Mouse (Mus musculus): ENCODE results near the gene Slc25a35. TPM values are rescaled to one million over a fixed set of nuclear protein-coding genes. Genes with fewer than 3 reads are reported as not detected.

Slc25a35 gene
- polyA plus RNA-seq, 1 experiment from 2014 or later, result 1.5 TPM

GRCm38 (mm10) chr11:69015644-69016441 is 47.9 kb downstream of the Slc25a35 start, which contains the start of gene Ctc1:
TSS of gene Ctc1 (plus strand) at chr11:69015911.
- H3K9ac ChIP-seq (ENCODE audit: low read depth, low read length), result peak within 1 kb of the TSS; percentile 98
- peak within 1 kb of the TSS; percentile 74 for H3K4me3 ChIP-seq (ENCODE audit: low read depth, low read length)
- H3K36me3 ChIP-seq (ENCODE audit: control insufficient read depth, insufficient read depth, low read length), result no peaks in the 10 kb centered on the region
- peak; percentile 94 for ATAC-seq (replicated peaks; ENCODE audit: insufficient number of reproducible peaks, low FRiP score, low TSS enrichment)
- H3K27me3 ChIP-seq (ENCODE audit: control insufficient read depth, insufficient read depth, low read length), result no peaks in the 10 kb centered on the region
- peak within 1 kb of the TSS; percentile 93 for H3K27ac ChIP-seq (ENCODE audit: low read depth, low read length)
- peaks cover 11% of the 10 kb centered on the region for H3K4me1 ChIP-seq (ENCODE audit: control insufficient read depth, insufficient read depth, low read length)
- H3K4me2 ChIP-seq, result peak within 1 kb of the TSS; percentile 72
- H3K9me3 ChIP-seq (replicated peaks; ENCODE audit: control insufficient read depth, low read length), result no peaks in the 10 kb centered on the region
- WGBS (ENCODE audit: insufficient replicate concordance), result 3% methylated on average over 38 of the region's 38 CpGs

- H3K27me3 ChIP-seq (ENCODE audit: control insufficient read depth, insufficient read depth, low read length), result no peaks in the 10 kb centered on the region
- peaks cover under 1% of the 10 kb centered on the region; the same call in 1 of the 2 replicates for H3K36me3 ChIP-seq (ENCODE audit: control insufficient read depth, insufficient read depth, low read length)
- no peak overlapping the region; the same call in 1 of the 2 replicates for H3K27ac ChIP-seq (ENCODE audit: low read depth, low read length)
- H3K4me1 ChIP-seq (ENCODE audit: control insufficient read depth, insufficient read depth, low read length), result peaks cover 8% of the 10 kb centered on the region
- peak overlapping the region; percentile 98 for H3K9ac ChIP-seq (ENCODE audit: low read depth, low read length)
- peak overlapping the region; percentile 72 for H3K4me2 ChIP-seq
- no peaks in the 10 kb centered on the region for H3K9me3 ChIP-seq (replicated peaks; ENCODE audit: control insufficient read depth, low read length)
- peak overlapping the region; percentile 74 for H3K4me3 ChIP-seq (ENCODE audit: low read depth, low read length)
- 59% methylated on average over 3 of the region's 3 CpGs for WGBS (ENCODE audit: insufficient replicate concordance)
- no peak for ATAC-seq (replicated peaks; ENCODE audit: insufficient number of reproducible peaks, low FRiP score, low TSS enrichment)
These were observed 48.8 kb downstream of the Slc25a35 start for GRCm38 (mm10) chr11:69016755-69017154.

GRCm38 (mm10) chr11:69020691-69021090 is 52.8 kb downstream of the Slc25a35 start:
- Histone ChIP-seq H3K36me3 (ENCODE audit: control insufficient read depth, insufficient read depth, low read length) (peaks cover 27% of the 10 kb centered on the region), H3K27me3 (ENCODE audit: control insufficient read depth, insufficient read depth, low read length) (no peaks in the 10 kb centered on the region), H3K9me3 (replicated peaks; ENCODE audit: control insufficient read depth, low read length) (no peaks in the 10 kb centered on the region), H3K27ac (ENCODE audit: low read depth, low read length) (no peak overlapping the region), H3K9ac (ENCODE audit: low read depth, low read length) (no peak overlapping the region), H3K4me3 (ENCODE audit: low read depth, low read length) (no peak overlapping the region), H3K4me2 (no peak overlapping the region), H3K4me1 (ENCODE audit: control insufficient read depth, insufficient read depth, low read length) (peaks cover 6% of the 10 kb centered on the region)
- no peak for ATAC-seq (replicated peaks; ENCODE audit: insufficient number of reproducible peaks, low FRiP score, low TSS enrichment)

Small RNAs within 50 kb of the gene (microRNA-seq; reads per million reads assigned to microRNA genes)
- gene Mir3062 (ENCODE audit: borderline number of aligned reads), result 14.1 reads per million, percentile 47 among the genes with 10 or more reads in this experiment

Other genes starting within 250 kb of the Slc25a35 start
- gene Ndel1, start 96.3 kb upstream of the Slc25a35 start, polyA plus RNA-seq (2014; fragmentation: Nextera tagmentation; extraction: Ambion mirVana), result 52.5 and 59.9 TPM in 2 replicates
- 0.11 and 0.18 TPM in 2 replicates for gene Rnf222, start 79.6 kb upstream of the Slc25a35 start, polyA plus RNA-seq (2014; fragmentation: Nextera tagmentation; extraction: Ambion mirVana)
- gene Rpl26, start 66.5 kb upstream of the Slc25a35 start, polyA plus RNA-seq (2014; fragmentation: Nextera tagmentation; extraction: Ambion mirVana), result 719 and 795 TPM in 2 replicates
- not detected in 2 replicates for gene Odf4, start 41.0 kb upstream of the Slc25a35 start, polyA plus RNA-seq (2014; fragmentation: Nextera tagmentation; extraction: Ambion mirVana)
- 9.0 and 12.3 TPM in 2 replicates for gene Arhgef15, start 10.7 kb upstream of the Slc25a35 start, polyA plus RNA-seq (2014; fragmentation: Nextera tagmentation; extraction: Ambion mirVana)
- gene Rangrf, start 7.1 kb downstream of the Slc25a35 start, polyA plus RNA-seq (2014; fragmentation: Nextera tagmentation; extraction: Ambion mirVana), result 67.0 and 70.6 TPM in 2 replicates
- gene Pfas, start 40.3 kb downstream of the Slc25a35 start, polyA plus RNA-seq (2014; fragmentation: Nextera tagmentation; extraction: Ambion mirVana), result 17.3 and 24.0 TPM in 2 replicates
- gene Ctc1, start 47.8 kb downstream of the Slc25a35 start, polyA plus RNA-seq (2014; fragmentation: Nextera tagmentation; extraction: Ambion mirVana), result 41.3 and 48.3 TPM in 2 replicates
- 89.2 and 89.6 TPM in 2 replicates for gene Aurkb, start 77.5 kb downstream of the Slc25a35 start, polyA plus RNA-seq (2014; fragmentation: Nextera tagmentation; extraction: Ambion mirVana)
- 7.7 and 9.8 TPM in 2 replicates for gene Borcs6, start 91.6 kb downstream of the Slc25a35 start, polyA plus RNA-seq (2014; fragmentation: Nextera tagmentation; extraction: Ambion mirVana)
- gene Tmem107, start 102.7 kb downstream of the Slc25a35 start, polyA plus RNA-seq (2014; fragmentation: Nextera tagmentation; extraction: Ambion mirVana), result 26.4 and 28.2 TPM in 2 replicates
- 89.7 and 94.7 TPM in 2 replicates for gene Vamp2, start 120.4 kb downstream of the Slc25a35 start, polyA plus RNA-seq (2014; fragmentation: Nextera tagmentation; extraction: Ambion mirVana)
- 6.2 and 6.3 TPM in 2 replicates for gene Per1, start 127.1 kb downstream of the Slc25a35 start, polyA plus RNA-seq (2014; fragmentation: Nextera tagmentation; extraction: Ambion mirVana)
- 0.35 and 0.64 TPM in 2 replicates for gene Hes7, start 152.3 kb downstream of the Slc25a35 start, polyA plus RNA-seq (2014; fragmentation: Nextera tagmentation; extraction: Ambion mirVana)
- gene 9130213A22Rik, start 154.5 kb downstream of the Slc25a35 start, polyA plus RNA-seq (2014; fragmentation: Nextera tagmentation; extraction: Ambion mirVana), result 0.32 and 0.49 TPM in 2 replicates
- gene Aloxe3, start 157.8 kb downstream of the Slc25a35 start, polyA plus RNA-seq (2014; fragmentation: Nextera tagmentation; extraction: Ambion mirVana), result 0.37 and 0.39 TPM in 2 replicates
- gene Alox12b, start 188.9 kb downstream of the Slc25a35 start, polyA plus RNA-seq (2014; fragmentation: Nextera tagmentation; extraction: Ambion mirVana), result not detected in 2 replicates
- 1.1 and 2.0 TPM in 2 replicates for gene Alox8, start 229.7 kb downstream of the Slc25a35 start, polyA plus RNA-seq (2014; fragmentation: Nextera tagmentation; extraction: Ambion mirVana)

Measured in heart, embryonic 11.5 days (tissue).